Mouse (Mus musculus) heart, embryonic 15.5 days (tissue): ENCODE results near the gene Crnkl1. TPM values are rescaled to one million over a fixed set of nuclear protein-coding genes. Genes with fewer than 3 reads are reported as not detected.
"Not testable (repeated sequence)": the region's sequence is repeated elsewhere in the genome, so short reads cannot be mapped to it uniquely, and the experiment has no call there.

ENCODE experiments used
- ATAC-seq: fragments of 200-750 bp; cut with Nextera tagmentation; replicated peaks from 2 replicates; pipeline ENCODE4 v1.8.0; 2017; ENCODE audit warnings: low read depth, moderate TSS enrichment; ENCODE audit not compliant: insufficient number of reproducible peaks, insufficient read depth, low FRiP score
- H3K27ac ChIP-seq: fragments of 300-500 bp; sonication (generic); 2 replicates; pipeline ENCODE4 v1.5.1; 2015; ENCODE audit warnings: mild to moderate bottlenecking, inconsistent platforms
- H3K27me3 ChIP-seq: fragments of 300-500 bp; sonication (generic); 2 replicates; pipeline ENCODE4 v1.6.1; 2015; ENCODE audit warnings: inconsistent platforms
- H3K36me3 ChIP-seq: fragments of 300-500 bp; sonication (generic); 2 replicates; pipeline ENCODE4 v1.6.1; 2015; ENCODE audit warnings: mild to moderate bottlenecking, inconsistent platforms
- H3K4me1 ChIP-seq: fragments of 300-500 bp; sonication (generic); replicated peaks from 2 replicates; pipeline ENCODE4 v1.6.1; 2015; ENCODE audit warnings: inconsistent platforms
- H3K4me2 ChIP-seq: fragments of 300-500 bp; sonication (generic); 2 replicates; pipeline ENCODE4 v1.6.1; 2015; ENCODE audit warnings: inconsistent platforms, mild to moderate bottlenecking, moderate library complexity
- H3K4me3 ChIP-seq: fragments of 300-500 bp; sonication (generic); 2 replicates; pipeline ENCODE4 v1.5.1; 2015; ENCODE audit warnings: mild to moderate bottlenecking, inconsistent platforms
- H3K9ac ChIP-seq: fragments of 300-500 bp; sonication (generic); 2 replicates; pipeline ENCODE4 v1.6.1; 2015; ENCODE audit warnings: mild to moderate bottlenecking, inconsistent platforms
- H3K9me3 ChIP-seq: fragments of 300-500 bp; sonication (generic); replicated peaks from 2 replicates; pipeline ENCODE4 v1.6.1; 2016; ENCODE audit warnings: inconsistent platforms
- WGBS: fragments of 180-500 bp; shearing (Covaris S2); methylation state at CpG from one replicate; pipeline ENCODE4 v1.1.7; 2015; ENCODE audit warnings: mixed read lengths; 5-methylcytosine and 5-hydroxymethylcytosine counted together
- polyA plus RNA-seq: library from polyadenylated mRNA; unstranded; fragments of >200 nt; fragmentation: Nextera tagmentation; extraction: Ambion mirVana; gene quantifications from 2 replicates; pipeline ENCODE4 v1.2.1, GENCODE M21; 2015

Crnkl1 gene
- polyA plus RNA-seq, 1 experiment from 2014 or later = 14.7 TPM

- Histone ChIP-seq H3K27me3 (no peaks in the 10 kb centered on the region), H3K4me1 (peaks cover 22% of the 10 kb centered on the region), H3K9ac (no peak overlapping the region), H3K27ac (no peak overlapping the region), H3K36me3 (peaks cover 13% of the 10 kb centered on the region), H3K4me3 (no peak overlapping the region), H3K9me3 (no peaks in the 10 kb centered on the region), H3K4me2 (0 out of 2 replicates have a peak overlapping the region, but pooled peaks have one; percentile 63)
- 74% methylated on average over 6 of the region's 6 CpGs for WGBS
- ATAC-seq = no peak
These were observed 29.7 kb downstream of the Crnkl1 start for GRCm38 (mm10) chr2:145905156-145905555.

GRCm38 (mm10) chr2:145903983-145904616 is 30.7 kb downstream of the Crnkl1 start:
- peak overlapping the region; percentile 91 for H3K4me3 ChIP-seq
- H3K4me2 ChIP-seq = peak overlapping the region; percentile 63
- WGBS = 24% methylated on average over 12 of the region's 12 CpGs
- H3K27ac ChIP-seq = peak overlapping the region; percentile 93; the same call in 1 of the 2 replicates
- H3K27me3 ChIP-seq = no peaks in the 10 kb centered on the region
- ATAC-seq = no peak
- H3K4me1 ChIP-seq = peaks cover 22% of the 10 kb centered on the region
- H3K9me3 ChIP-seq = no peaks in the 10 kb centered on the region
- peak overlapping the region; percentile 95 for H3K9ac ChIP-seq
- H3K36me3 ChIP-seq = peaks cover 6% of the 10 kb centered on the region

GRCm38 (mm10) chr2:145903061-145903901 is 31.5 kb downstream of the Crnkl1 start:
- Histone ChIP-seq H3K36me3 (no peaks in the 10 kb centered on the region), H3K4me3 (peak overlapping the region; percentile 91), H3K9ac (peak overlapping the region; percentile 95), H3K27me3 (no peaks in the 10 kb centered on the region), H3K4me2 (peak overlapping the region; percentile 63), H3K27ac (peak overlapping the region; percentile 93), H3K9me3 (no peaks in the 10 kb centered on the region), H3K4me1 (peaks cover 22% of the 10 kb centered on the region)
- peak; percentile 93 for ATAC-seq
- WGBS = under 1% methylated on average over 68 of the region's 68 CpGs

- peaks cover 22% of the 10 kb centered on the region for H3K4me1 ChIP-seq
- 78% methylated on average over 6 of the region's 6 CpGs for WGBS
- H3K27me3 ChIP-seq = no peaks in the 10 kb centered on the region
- no peaks in the 10 kb centered on the region for H3K36me3 ChIP-seq
- no peak within 1 kb of the TSS for H3K9ac ChIP-seq
- ATAC-seq = no peak
- H3K4me2 ChIP-seq = peak within 1 kb of the TSS; percentile 63
- peak within 1 kb of the TSS; percentile 91 for H3K4me3 ChIP-seq
- no peaks in the 10 kb centered on the region for H3K9me3 ChIP-seq
- H3K27ac ChIP-seq = no peak within 1 kb of the TSS; the same call in 1 of the 2 replicates
These were observed 33.0 kb downstream of the Crnkl1 start, which contains the start of gene Naa20 for GRCm38 (mm10) chr2:145901861-145902260. Gene Naa20, plus strand, starts transcription at chr2:145902099.

GRCm38 (mm10) chr2:145900318-145900717 is 34.5 kb downstream of the Crnkl1 start:
- H3K4me3 ChIP-seq, H3K9ac ChIP-seq, ATAC-seq, H3K4me2 ChIP-seq, H3K36me3 ChIP-seq, H3K27ac ChIP-seq, H3K9me3 ChIP-seq, H3K27me3 ChIP-seq: not testable (repeated sequence)
- peaks cover 14% of the 10 kb centered on the region for H3K4me1 ChIP-seq
- 65% methylated on average over 8 of the region's 8 CpGs for WGBS

GRCm38 (mm10) chr2:145898106-145898505 is 36.7 kb downstream of the Crnkl1 start:
- H3K27me3 ChIP-seq = no peaks in the 10 kb centered on the region
- no peaks in the 10 kb centered on the region for H3K36me3 ChIP-seq
- no peak overlapping the region for H3K27ac ChIP-seq
- 79% methylated on average over 9 of the region's 9 CpGs for WGBS
- no peaks in the 10 kb centered on the region for H3K4me1 ChIP-seq
- no peaks in the 10 kb centered on the region for H3K9me3 ChIP-seq
- H3K4me3 ChIP-seq = no peak overlapping the region
- ATAC-seq = no peak
- H3K9ac ChIP-seq = no peak overlapping the region
- no peak overlapping the region for H3K4me2 ChIP-seq

- Histone ChIP-seq H3K36me3 (no peaks in the 10 kb centered on the region), H3K4me1 (peaks cover 10% of the 10 kb centered on the region), H3K4me3 (no peak overlapping the region), H3K27me3 (no peaks in the 10 kb centered on the region), H3K9ac (no peak overlapping the region), H3K4me2 (no peak overlapping the region), H3K27ac (no peak overlapping the region), H3K9me3 (no peaks in the 10 kb centered on the region)
- ATAC-seq = no peak
- 97% methylated on average over 6 of the region's 6 CpGs for WGBS
These were observed 41.1 kb downstream of the Crnkl1 start for GRCm38 (mm10) chr2:145893756-145894155.

GRCm38 (mm10) chr2:145890571-145890970 is 44.2 kb downstream of the Crnkl1 start:
- Histone ChIP-seq H3K27me3 (no peaks in the 10 kb centered on the region), H3K36me3 (peaks cover 15% of the 10 kb centered on the region), H3K4me3 (no peak overlapping the region), H3K9me3 (no peaks in the 10 kb centered on the region), H3K9ac (no peak overlapping the region), H3K4me2 (no peak overlapping the region), H3K4me1 (peaks cover 32% of the 10 kb centered on the region), H3K27ac (no peak overlapping the region)
- WGBS = 79% methylated on average over 2 of the region's 2 CpGs
- ATAC-seq = no peak

GRCm38 (mm10) chr2:145888766-145889480 is 45.9 kb downstream of the Crnkl1 start:
- Histone ChIP-seq H3K27ac (peak overlapping the region; percentile 90), H3K4me3 (no peak overlapping the region), H3K4me2 (peak overlapping the region; percentile 40), H3K9ac (no peak overlapping the region), H3K4me1 (peaks cover 48% of the 10 kb centered on the region), H3K36me3 (peaks cover 24% of the 10 kb centered on the region), H3K27me3 (no peaks in the 10 kb centered on the region), H3K9me3 (no peaks in the 10 kb centered on the region)
- no peak for ATAC-seq
- WGBS = 55% methylated on average over 6 of the region's 6 CpGs

GRCm38 (mm10) chr2:145887937-145888765 is 46.7 kb downstream of the Crnkl1 start:
- no peaks in the 10 kb centered on the region for H3K9me3 ChIP-seq
- peaks cover 24% of the 10 kb centered on the region for H3K36me3 ChIP-seq
- peak overlapping the region; percentile 40 for H3K4me2 ChIP-seq
- ATAC-seq = peak; percentile 88
- H3K4me3 ChIP-seq = 0 out of 2 replicates have a peak overlapping the region, but pooled peaks have one; percentile 1
- H3K27ac ChIP-seq = peak overlapping the region; percentile 90
- H3K27me3 ChIP-seq = no peaks in the 10 kb centered on the region
- H3K9ac ChIP-seq = peak overlapping the region; percentile 12; the same call in 1 of the 2 replicates
- WGBS = 21% methylated on average over 14 of the region's 14 CpGs
- H3K4me1 ChIP-seq = peaks cover 54% of the 10 kb centered on the region
